Mouse (Mus musculus): ENCODE results near the gene Tsen2.

The Tsen2 gene

GRCm38 (mm10) chr6:115606461-115606860, 62.0 kb downstream of the Tsen2 start:
- no peak for DNase-seq

GRCm38 (mm10) chr6:115607429-115607828, 63.0 kb downstream of the Tsen2 start:
- no peak for DNase-seq

- peak; percentile 72 for DNase-seq
Measured at GRCm38 (mm10) chr6:115609121-115609520, 64.7 kb downstream of the Tsen2 start.

- DNase-seq: peak; percentile 58
Measured at GRCm38 (mm10) chr6:115610301-115610700, 65.8 kb downstream of the Tsen2 start.

GRCm38 (mm10) chr6:115613793-115614192, 69.3 kb downstream of the Tsen2 start:
- DNase-seq: no peak

- no peak for DNase-seq
Measured at GRCm38 (mm10) chr6:115615983-115616382, 71.5 kb downstream of the Tsen2 start.

- DNase-seq: peak; percentile 66
Measured at GRCm38 (mm10) chr6:115619818-115620217, 75.4 kb downstream of the Tsen2 start.

- DNase-seq: no peak
Measured at GRCm38 (mm10) chr6:115620942-115621341, 76.5 kb downstream of the Tsen2 start.

GRCm38 (mm10) chr6:115626121-115626520, 81.7 kb downstream of the Tsen2 start:
- no peak for DNase-seq
